Mouse (Mus musculus) olfactory bulb, adult 2 months (tissue): ENCODE data around the gene Tra2a.
"Not testable (repeated sequence)": the region's sequence is repeated elsewhere in the genome, so short reads cannot be mapped to it uniquely, and the experiment has no call there.

Experiments
- CTCF ChIP-seq: fragments of 200-500 bp; IDR thresholded peaks from 2 replicates; pipeline ENCODE4 v1.5.1; 2012; ENCODE audit warnings: low read depth, mild to moderate bottlenecking, low read length, moderate library complexity; ENCODE audit not compliant: insufficient read depth
- POLR2A ChIP-seq: fragments of 200-500 bp; IDR thresholded peaks from 2 replicates; pipeline ENCODE4 v1.6.1; 2012; ENCODE audit warnings: mild to moderate bottlenecking, low read depth, low read length, moderate library complexity; ENCODE audit not compliant: insufficient read depth

DNA sequence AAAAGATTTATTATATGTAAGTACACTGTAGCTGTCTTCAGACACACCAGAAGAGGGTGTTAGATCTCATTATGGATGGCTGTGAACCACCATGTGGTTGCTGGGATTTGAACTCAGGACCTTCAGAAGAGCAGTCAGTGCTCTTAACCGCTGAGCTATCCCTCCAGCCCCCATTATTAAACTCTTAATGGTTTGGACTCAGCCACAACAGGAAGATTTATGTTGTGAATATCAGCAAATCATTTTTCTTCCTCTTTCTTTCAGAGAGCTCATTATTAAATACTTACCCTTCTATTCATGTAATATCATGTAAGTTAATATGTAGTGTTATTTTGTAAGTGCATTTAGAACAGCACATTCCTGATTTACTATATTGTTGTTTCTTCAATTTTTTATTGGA is 1.4 kb upstream of the Tra2a start:
- TF ChIP-seq CTCF, POLR2A: not testable (repeated sequence)
